Mouse (Mus musculus) stomach, postnatal 0 days (tissue): ENCODE measurements around the gene Nrk. TPM values are rescaled to one million over a fixed set of nuclear protein-coding genes. Genes with fewer than 3 reads are reported as not detected.
A peak's percentile ranks its signal among the peaks of the same experiment; 100 is the strongest.

Source experiments
- ATAC-seq: fragments of 200-750 bp; cut with Nextera tagmentation; 2 replicates; pipeline ENCODE4 v1.8.0; 2017; ENCODE audit not compliant: low FRiP score, low TSS enrichment
- DNase-seq: peaks from one replicate; pipeline ENCODE4 v3.0.0-alpha.2; 2016; ENCODE audit warnings: low spot score
- H3K27ac ChIP-seq: fragments of 300-500 bp; sonication (generic); replicated peaks from 2 replicates; pipeline ENCODE4 v1.5.1; 2014; ENCODE audit warnings: mild to moderate bottlenecking, control low read depth
- H3K27me3 ChIP-seq: fragments of 300-500 bp; sonication (generic); 2 replicates; pipeline ENCODE4 v1.6.1; 2014; ENCODE audit warnings: low read length; ENCODE audit not compliant: control insufficient read depth, insufficient read depth
- H3K36me3 ChIP-seq: fragments of 300-500 bp; sonication (generic); 2 replicates; pipeline ENCODE4 v1.6.1; 2014; ENCODE audit warnings: low read length, mixed read lengths; ENCODE audit not compliant: control insufficient read depth, insufficient read depth
- H3K4me1 ChIP-seq: fragments of 300-500 bp; sonication (generic); replicated peaks from 2 replicates; pipeline ENCODE4 v1.6.1; 2014; ENCODE audit warnings: antibody characterized with exemption; ENCODE audit not compliant: control insufficient read depth, insufficient read depth
- H3K4me2 ChIP-seq: fragments of 300-500 bp; sonication (generic); replicated peaks from 2 replicates; pipeline ENCODE4 v1.6.1; 2014; ENCODE audit warnings: low read depth, mild to moderate bottlenecking, control low read depth, moderate library complexity
- H3K4me3 ChIP-seq: fragments of 300-500 bp; sonication (generic); 2 replicates; pipeline ENCODE4 v1.5.1; 2014; ENCODE audit warnings: low read depth, low read length, control low read depth
- H3K9ac ChIP-seq: fragments of 300-500 bp; sonication (generic); 2 replicates; pipeline ENCODE4 v1.6.1; 2014; ENCODE audit warnings: mild to moderate bottlenecking, low read length, control low read depth, mixed read lengths
- H3K9me3 ChIP-seq: fragments of 300-500 bp; sonication (generic); 2 replicates; pipeline ENCODE4 v1.6.1; 2016; ENCODE audit warnings: low read length; ENCODE audit not compliant: control insufficient read depth
- CTCF ChIP-seq: IDR thresholded peaks from 2 replicates; pipeline ENCODE4 v1.5.1; 2016; ENCODE audit warnings: antibody characterized with exemption, low read depth, mild to moderate bottlenecking, moderate library complexity
- EP300 ChIP-seq: optimal IDR thresholded peaks from 2 replicates; pipeline ENCODE3; 2016; ENCODE audit warnings: antibody characterized with exemption
- WGBS: fragments of 180-500 bp; shearing (Covaris S2); extraction: QIAGEN DNeasy Blood & Tissue Kit; methylation state at CpG from one replicate; pipeline ENCODE4 v1.1.7; 2014; 5-methylcytosine and 5-hydroxymethylcytosine counted together
- polyA plus RNA-seq: library from polyadenylated mRNA; unstranded; fragments of >200 nt; fragmentation: Nextera tagmentation; extraction: Ambion mirVana; gene quantifications from 2 replicates; pipeline ENCODE4 v1.2.1, GENCODE M21; 2015

Nrk gene
- polyA plus RNA-seq = 7.5 and 10.8 TPM in 2 replicates

GRCm38 (mm10) chrX:138914041-138914776, at the start of gene Nrk:
TSS of gene Nrk (plus strand) at chrX:138914430.
- no peaks in the 10 kb centered on the region for H3K36me3 ChIP-seq
- peak within 1 kb of the TSS; percentile 55 for H3K4me2 ChIP-seq
- ATAC-seq = peak; percentile 79
- no peaks in the 10 kb centered on the region for H3K9me3 ChIP-seq
- H3K4me3 ChIP-seq = peak within 1 kb of the TSS; percentile 42
- H3K27ac ChIP-seq = peak within 1 kb of the TSS; percentile 35; the same call in 1 of the 2 replicates
- no peak for TF ChIP-seq EP300
- 29% methylated on average over 21 of the region's 55 CpGs for WGBS
- peak within 1 kb of the TSS; percentile 18; the same call in 1 of the 2 replicates for H3K9ac ChIP-seq
- no peaks in the 10 kb centered on the region for H3K4me1 ChIP-seq
- no peaks in the 10 kb centered on the region for H3K27me3 ChIP-seq
- DNase-seq = peak; percentile 46

GRCm38 (mm10) chrX:138913366-138913765, 864 bp upstream of the Nrk start:
- Histone ChIP-seq H3K27ac (no peak overlapping the region), H3K36me3 (no peaks in the 10 kb centered on the region), H3K4me3 (peak overlapping the region; percentile 42), H3K4me1 (no peaks in the 10 kb centered on the region), H3K9me3 (no peaks in the 10 kb centered on the region), H3K9ac (no peak overlapping the region), H3K4me2 (peak overlapping the region; percentile 55), H3K27me3 (no peaks in the 10 kb centered on the region)
- ATAC-seq (no peak), DNase-seq (peak; percentile 12)
- TF ChIP-seq CTCF = no peak
- no peak for TF ChIP-seq EP300
- WGBS = 14% methylated on average over 8 of the region's 8 CpGs

GRCm38 (mm10) chrX:138914777-138915114, 516 bp downstream of the Nrk start:
- TF ChIP-seq CTCF (no peak), EP300 (no peak)
- WGBS = 17% methylated on average over 12 of the region's 12 CpGs
- Histone ChIP-seq H3K9ac (peak overlapping the region; percentile 18; the same call in 1 of the 2 replicates), H3K36me3 (no peaks in the 10 kb centered on the region), H3K4me3 (peak overlapping the region; percentile 42), H3K4me2 (peak overlapping the region; percentile 55), H3K9me3 (no peaks in the 10 kb centered on the region), H3K4me1 (no peaks in the 10 kb centered on the region), H3K27me3 (no peaks in the 10 kb centered on the region), H3K27ac (0 out of 2 replicates have a peak overlapping the region, but pooled peaks have one; percentile 35)
- DNase-seq (no peak), ATAC-seq (0 out of 2 replicates have a peak, but pooled peaks have one; percentile 45)

- Histone ChIP-seq H3K27ac (no peak overlapping the region), H3K9ac (no peak overlapping the region), H3K9me3 (no peaks in the 10 kb centered on the region), H3K27me3 (no peaks in the 10 kb centered on the region), H3K36me3 (no peaks in the 10 kb centered on the region), H3K4me1 (no peaks in the 10 kb centered on the region), H3K4me3 (no peak overlapping the region), H3K4me2 (no peak overlapping the region)
- DNase-seq (no peak), ATAC-seq (no peak)
- peak; percentile 48 for TF ChIP-seq CTCF
- no peak for TF ChIP-seq EP300
- WGBS = 65% methylated on average over 7 of the region's 7 CpGs
Measured at GRCm38 (mm10) chrX:138919030-138919429, 4.8 kb downstream of the Nrk start.

DNA sequence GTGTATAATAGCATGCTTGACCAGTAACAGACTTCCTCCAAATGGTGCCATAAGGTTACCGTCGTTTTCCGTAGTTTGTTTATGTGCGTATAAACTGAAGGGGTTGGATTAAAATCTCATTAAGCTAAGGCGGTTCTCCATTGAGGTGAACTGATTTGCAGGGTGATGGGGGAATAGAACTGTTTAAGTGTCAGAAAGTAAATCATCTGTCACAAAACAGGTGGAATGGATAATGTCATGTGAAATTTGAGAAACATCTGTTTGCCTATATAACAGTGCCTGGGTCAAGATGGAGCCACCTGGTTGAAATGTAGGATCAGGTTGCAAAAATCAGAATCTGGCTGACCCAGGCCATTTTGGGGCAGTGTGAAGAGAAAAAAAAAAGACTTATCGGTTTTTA, 29.7 kb downstream of the Nrk start:
- H3K27me3 ChIP-seq = no peaks in the 10 kb centered on the region
- no peak for TF ChIP-seq EP300
- TF ChIP-seq CTCF = no peak
- H3K4me1 ChIP-seq = no peaks in the 10 kb centered on the region
- H3K9ac ChIP-seq = no peak overlapping the region
- DNase-seq (no peak), ATAC-seq (no peak)
- H3K4me3 ChIP-seq = no peak overlapping the region
- no peak overlapping the region for H3K4me2 ChIP-seq
- no peaks in the 10 kb centered on the region for H3K9me3 ChIP-seq
- H3K27ac ChIP-seq = no peak overlapping the region
- WGBS = 72% methylated on average over 6 of the region's 6 CpGs
- H3K36me3 ChIP-seq = no peaks in the 10 kb centered on the region

GRCm38 (mm10) chrX:138960713-138961112, 46.5 kb downstream of the Nrk start:
- no peak overlapping the region for H3K4me3 ChIP-seq
- no peak for TF ChIP-seq EP300
- TF ChIP-seq CTCF = no peak
- WGBS = 41% methylated on average over 3 of the region's 3 CpGs
- no peak for ATAC-seq
- no peaks in the 10 kb centered on the region for H3K4me1 ChIP-seq
- no peak overlapping the region for H3K4me2 ChIP-seq
- H3K9me3 ChIP-seq = no peaks in the 10 kb centered on the region
- H3K9ac ChIP-seq = no peak overlapping the region
- no peak overlapping the region for H3K27ac ChIP-seq
- peak; percentile 13 for DNase-seq
- no peaks in the 10 kb centered on the region for H3K36me3 ChIP-seq
- no peaks in the 10 kb centered on the region for H3K27me3 ChIP-seq
